Mouse (Mus musculus) forebrain, embryonic 10.5 days (tissue): Measurements from ENCODE around the gene Tpbgl. TPM values are rescaled to one million over a fixed set of nuclear protein-coding genes. Genes with fewer than 3 reads are reported as not detected.

Experiments
- DNase-seq: peaks from one replicate; pipeline ENCODE4 v3.0.0-alpha.2; 2017; ENCODE audit warnings: low spot score; ENCODE audit errors: extremely low spot score
- H3K27ac ChIP-seq: fragments of 300-500 bp; sonication (generic); 2 replicates; pipeline ENCODE4 v1.5.1; 2016; ENCODE audit warnings: mild to moderate bottlenecking
- H3K27me3 ChIP-seq: fragments of 300-500 bp; sonication (generic); 2 replicates; pipeline ENCODE4 v1.6.1; 2016; ENCODE audit warnings: mild to moderate bottlenecking; ENCODE audit not compliant: poor library complexity, severe bottlenecking
- H3K36me3 ChIP-seq: fragments of 300-500 bp; sonication (generic); replicated peaks from 2 replicates; pipeline ENCODE4 v1.6.1; 2016; ENCODE audit warnings: mild to moderate bottlenecking, moderate library complexity
- H3K4me1 ChIP-seq: fragments of 300-500 bp; sonication (generic); 2 replicates; pipeline ENCODE4 v1.6.1; 2016
- H3K4me3 ChIP-seq: fragments of 300-500 bp; sonication (generic); 2 replicates; pipeline ENCODE4 v1.5.1; 2016; ENCODE audit warnings: mild to moderate bottlenecking, moderate library complexity
- H3K9me3 ChIP-seq: fragments of 300-500 bp; sonication (generic); 2 replicates; pipeline ENCODE4 v1.6.1; 2016; ENCODE audit warnings: mild to moderate bottlenecking, moderate library complexity
- WGBS: fragments of 180-500 bp; shearing (Covaris S2); methylation state at CpG from one replicate; pipeline ENCODE4 v1.1.7; 2016; 5-methylcytosine and 5-hydroxymethylcytosine counted together
- polyA plus RNA-seq: library from polyadenylated mRNA; unstranded; fragments of >200 nt; fragmentation: Nextera tagmentation; extraction: Ambion mirVana; gene quantifications from 2 replicates; pipeline ENCODE4 v1.2.1, GENCODE M21; 2016

Tpbgl gene
- polyA plus RNA-seq: 0.07 and 0.10 TPM in 2 replicates

DNA sequence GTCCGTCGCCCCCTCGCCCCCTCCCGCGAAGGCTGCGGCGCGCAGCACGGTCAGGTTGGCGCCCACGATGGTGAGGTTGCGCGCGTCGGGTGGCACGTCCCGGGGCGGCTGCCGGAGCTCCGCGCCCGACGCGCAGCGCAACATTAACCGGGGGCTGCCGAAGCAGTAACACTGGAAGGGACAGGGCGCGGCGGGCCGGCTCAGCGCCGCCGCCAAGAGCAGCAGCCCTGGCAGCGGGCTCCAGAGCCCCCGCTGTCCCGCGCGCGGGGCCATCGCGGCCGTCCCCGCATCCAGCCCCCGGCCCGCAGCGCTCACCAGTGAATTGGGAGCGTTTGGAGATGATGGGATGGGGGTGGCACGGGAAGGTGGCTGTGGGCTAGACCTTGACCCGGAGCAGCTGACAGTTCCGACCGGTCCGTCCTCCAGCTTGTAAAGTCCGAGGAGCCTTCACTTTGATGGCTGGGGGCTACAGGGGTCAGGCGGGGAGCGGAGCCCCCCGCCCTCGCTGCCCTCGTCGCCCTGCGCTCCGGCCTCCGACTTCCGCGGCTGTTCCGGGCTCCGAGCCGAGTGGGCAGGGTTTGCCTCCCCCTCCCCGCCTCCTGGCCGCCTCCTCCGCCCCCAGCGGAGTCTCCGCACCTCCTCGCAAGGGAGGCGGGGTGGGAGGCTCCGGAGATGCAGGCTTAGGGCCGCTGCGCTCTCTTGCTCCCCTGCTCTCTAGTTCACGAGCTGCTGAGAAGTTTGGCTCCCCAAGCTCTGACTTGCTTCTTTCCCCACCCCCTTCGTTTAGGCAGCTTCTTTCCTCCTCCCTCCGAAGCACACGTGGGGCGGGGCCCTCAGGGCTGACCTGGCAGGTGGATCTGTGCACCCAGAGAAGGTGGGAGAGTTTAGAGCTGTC, at the start of gene Tpbgl:
Gene Tpbgl (minus strand): TSS at position 728 of the 895 bp plus-strand sequence.
- no peaks in the 10 kb centered on the region for H3K9me3 ChIP-seq
- peaks cover 100% of the 10 kb centered on the region for H3K27me3 ChIP-seq
- H3K4me3 ChIP-seq: peak within 1 kb of the TSS; percentile 61
- H3K4me1 ChIP-seq: peaks cover 28% of the 10 kb centered on the region
- no peaks in the 10 kb centered on the region for H3K36me3 ChIP-seq
- WGBS: 1% methylated on average over 80 of the region's 83 CpGs
- no peak for DNase-seq
- H3K27ac ChIP-seq: peak within 1 kb of the TSS; percentile 59

- no peaks in the 10 kb centered on the region for H3K36me3 ChIP-seq
- WGBS: 84% methylated on average over 3 of the region's 3 CpGs
- H3K4me1 ChIP-seq: no peaks in the 10 kb centered on the region
- no peak for DNase-seq
- H3K9me3 ChIP-seq: no peaks in the 10 kb centered on the region
- no peak overlapping the region for H3K27ac ChIP-seq
- no peak overlapping the region for H3K4me3 ChIP-seq
- H3K27me3 ChIP-seq: no peaks in the 10 kb centered on the region
Observed at GRCm38 (mm10) chr7:99674890-99675289, 48.0 kb upstream of the Tpbgl start.

- Histone ChIP-seq H3K36me3 (no peaks in the 10 kb centered on the region), H3K4me3 (no peak overlapping the region), H3K9me3 (no peaks in the 10 kb centered on the region), H3K27ac (no peak overlapping the region), H3K4me1 (peaks cover 4% of the 10 kb centered on the region), H3K27me3 (no peaks in the 10 kb centered on the region)
- 90% methylated on average over 5 of the region's 5 CpGs for WGBS
- DNase-seq: no peak
Observed at GRCm38 (mm10) chr7:99674209-99674608, 47.3 kb upstream of the Tpbgl start.

- WGBS: 88% methylated on average over 8 of the region's 8 CpGs
- Histone ChIP-seq H3K4me3 (no peak overlapping the region), H3K27me3 (no peaks in the 10 kb centered on the region), H3K4me1 (peaks cover 13% of the 10 kb centered on the region), H3K9me3 (no peaks in the 10 kb centered on the region), H3K36me3 (no peaks in the 10 kb centered on the region), H3K27ac (no peak overlapping the region)
- no peak for DNase-seq
Observed at GRCm38 (mm10) chr7:99673188-99673587, 46.3 kb upstream of the Tpbgl start.

DNA sequence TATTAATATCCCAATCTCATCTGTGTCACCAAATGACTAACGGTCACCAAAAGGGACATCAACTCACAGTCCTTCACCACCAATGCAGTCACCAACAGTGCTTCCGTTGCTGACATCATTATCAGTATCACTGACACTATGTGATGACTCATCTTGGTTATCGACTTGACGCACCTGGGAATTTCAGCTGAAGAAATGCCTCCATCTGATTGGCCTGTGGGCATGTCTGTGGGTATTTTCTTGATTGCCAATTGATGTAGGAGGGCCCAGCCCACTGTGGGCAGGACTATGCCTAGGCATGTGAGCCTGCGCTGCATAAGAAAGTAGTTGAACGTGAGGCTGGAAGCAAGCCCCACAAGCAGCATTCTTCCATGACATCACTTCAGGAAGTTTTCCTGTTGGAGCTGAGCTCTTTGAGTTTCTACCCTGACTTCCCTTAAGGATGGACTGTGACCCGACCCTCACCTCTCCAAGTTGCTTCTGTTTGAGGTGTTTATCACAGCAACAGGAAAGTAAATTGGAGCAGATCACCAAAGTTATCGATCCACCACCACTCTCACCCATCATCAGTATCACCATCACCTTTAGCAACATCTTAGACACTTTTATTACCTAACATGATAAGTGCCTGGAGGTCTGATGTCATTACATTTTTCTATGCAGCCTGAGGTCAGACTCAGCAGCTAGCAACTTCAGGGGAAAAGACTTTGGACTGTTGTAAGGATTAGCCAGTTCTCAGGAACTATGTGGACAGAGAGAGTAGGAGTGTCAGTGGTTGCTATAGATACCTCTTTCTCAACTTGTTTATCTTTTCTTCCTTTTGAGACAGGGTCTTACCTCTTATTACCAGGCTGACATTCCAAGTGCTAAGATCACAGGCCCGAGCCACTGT, 44.9 kb upstream of the Tpbgl start:
- H3K36me3 ChIP-seq: no peaks in the 10 kb centered on the region
- H3K27ac ChIP-seq: no peak overlapping the region
- H3K9me3 ChIP-seq: no peaks in the 10 kb centered on the region
- H3K27me3 ChIP-seq: no peaks in the 10 kb centered on the region
- H3K4me3 ChIP-seq: no peak overlapping the region
- DNase-seq: no peak
- H3K4me1 ChIP-seq: peaks cover 13% of the 10 kb centered on the region
- WGBS: 85% methylated on average over 9 of the region's 9 CpGs

GRCm38 (mm10) chr7:99670915-99671314, 44.0 kb upstream of the Tpbgl start:
- 77% methylated on average over 4 of the region's 4 CpGs for WGBS
- H3K27me3 ChIP-seq: no peaks in the 10 kb centered on the region

DNA sequence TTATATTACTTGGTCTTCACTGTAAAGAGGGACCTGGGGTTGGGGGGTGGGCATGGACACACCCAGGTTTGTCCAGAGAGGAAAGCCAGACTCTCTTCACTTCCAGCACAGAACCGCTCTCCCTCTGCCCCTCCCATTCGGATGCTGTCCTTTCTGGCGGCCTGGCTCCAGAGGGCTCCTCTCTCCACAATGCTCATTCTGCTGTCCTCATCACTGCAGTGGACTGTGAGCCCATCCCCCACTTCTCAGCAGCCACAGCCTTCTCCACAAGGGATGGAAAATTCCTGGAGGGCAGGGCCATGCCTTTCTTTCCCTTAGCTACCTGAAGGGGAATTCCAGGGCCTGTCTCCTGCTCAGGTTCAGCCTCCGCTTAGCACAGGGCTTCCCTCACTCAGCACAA, 41.9 kb upstream of the Tpbgl start:
- H3K27me3 ChIP-seq: no peaks in the 10 kb centered on the region
- H3K27ac ChIP-seq: peak overlapping the region; percentile 60; the same call in 1 of the 2 replicates
- no peak overlapping the region for H3K4me3 ChIP-seq
- no peaks in the 10 kb centered on the region for H3K9me3 ChIP-seq
- peaks cover 24% of the 10 kb centered on the region for H3K4me1 ChIP-seq
- 31% methylated on average over 4 of the region's 4 CpGs for WGBS
- no peaks in the 10 kb centered on the region for H3K36me3 ChIP-seq
- no peak for DNase-seq

More at GRCm38 (mm10) chr7:99670915-99671314, 44.0 kb upstream of the Tpbgl start:
- DNase-seq: no peak
- Histone ChIP-seq H3K4me3 (no peak overlapping the region), H3K27ac (no peak overlapping the region), H3K36me3 (no peaks in the 10 kb centered on the region), H3K9me3 (no peaks in the 10 kb centered on the region), H3K4me1 (peaks cover 13% of the 10 kb centered on the region)

DNA sequence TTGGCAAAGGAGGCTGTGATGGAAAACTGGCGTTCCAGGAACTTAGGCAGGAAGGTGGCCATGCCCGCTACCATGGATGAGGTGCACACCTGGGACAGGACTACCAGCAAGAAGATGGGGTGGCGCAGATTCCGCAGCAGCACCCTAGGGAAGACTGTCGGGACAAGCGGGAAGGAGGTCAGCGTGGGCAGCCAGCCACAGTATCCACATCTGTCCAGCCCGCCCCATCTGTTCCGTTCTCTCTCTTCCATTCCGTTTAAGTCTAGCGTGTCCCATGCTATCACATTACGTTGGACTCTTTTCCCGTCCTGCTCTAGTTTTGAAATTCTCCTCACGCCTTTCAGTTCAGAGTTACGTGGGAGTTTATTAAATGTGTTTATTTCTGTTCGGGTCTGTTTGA, 40.2 kb upstream of the Tpbgl start:
- Histone ChIP-seq H3K36me3 (no peaks in the 10 kb centered on the region), H3K27me3 (no peaks in the 10 kb centered on the region), H3K27ac (no peak overlapping the region), H3K9me3 (no peaks in the 10 kb centered on the region), H3K4me1 (peaks cover 24% of the 10 kb centered on the region), H3K4me3 (no peak overlapping the region)
- WGBS: 91% methylated on average over 16 of the region's 16 CpGs
- DNase-seq: no peak

DNA sequence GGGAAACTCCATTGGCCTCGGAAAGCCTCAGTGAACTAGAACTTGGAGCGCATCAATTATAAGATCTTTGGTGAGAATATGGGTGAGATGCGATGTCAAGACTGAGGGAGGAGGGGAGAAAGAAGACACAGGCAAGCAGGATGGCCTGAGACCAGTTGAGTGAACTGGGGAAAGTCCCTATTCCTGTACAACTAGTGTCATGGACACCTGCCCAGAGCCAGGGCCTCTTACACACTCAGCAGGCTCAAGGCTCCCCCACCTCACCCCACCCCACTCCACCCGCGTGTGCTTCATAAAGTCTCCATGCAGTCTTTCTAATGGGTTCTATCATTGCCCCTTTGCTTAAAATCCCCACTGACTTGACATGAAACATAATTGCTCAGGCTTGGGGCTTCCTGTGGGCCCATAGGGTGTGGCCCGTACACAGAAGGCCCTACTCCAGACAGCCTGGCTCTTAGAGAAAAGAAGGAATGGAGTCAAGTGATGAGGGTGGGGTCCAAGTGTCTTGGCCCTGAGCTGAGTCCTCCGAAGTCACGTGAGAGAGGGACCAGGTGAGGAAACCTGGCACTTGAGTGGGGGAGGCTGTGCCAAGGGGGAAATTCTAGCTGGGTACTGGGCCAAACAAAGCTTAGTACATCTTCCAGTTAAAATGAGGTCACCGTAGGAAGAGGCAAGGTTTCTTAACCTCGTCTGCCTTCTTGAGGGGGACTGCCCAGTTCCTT, 39.0 kb upstream of the Tpbgl start:
- Histone ChIP-seq H3K36me3 (no peaks in the 10 kb centered on the region), H3K27ac (no peak overlapping the region), H3K27me3 (no peaks in the 10 kb centered on the region), H3K4me1 (peaks cover 24% of the 10 kb centered on the region), H3K9me3 (no peaks in the 10 kb centered on the region), H3K4me3 (no peak overlapping the region)
- no peak for DNase-seq
- 94% methylated on average over 10 of the region's 10 CpGs for WGBS

GRCm38 (mm10) chr7:99664571-99665485, 37.9 kb upstream of the Tpbgl start:
- no peaks in the 10 kb centered on the region for H3K9me3 ChIP-seq
- 0 out of 2 replicates have a peak overlapping the region, but pooled peaks have one; percentile 30 for H3K27ac ChIP-seq
- DNase-seq: no peak
- peaks cover 24% of the 10 kb centered on the region for H3K4me1 ChIP-seq
- WGBS: 66% methylated on average over 11 of the region's 11 CpGs
- no peaks in the 10 kb centered on the region for H3K27me3 ChIP-seq
- no peak overlapping the region for H3K4me3 ChIP-seq
- H3K36me3 ChIP-seq: no peaks in the 10 kb centered on the region

DNA sequence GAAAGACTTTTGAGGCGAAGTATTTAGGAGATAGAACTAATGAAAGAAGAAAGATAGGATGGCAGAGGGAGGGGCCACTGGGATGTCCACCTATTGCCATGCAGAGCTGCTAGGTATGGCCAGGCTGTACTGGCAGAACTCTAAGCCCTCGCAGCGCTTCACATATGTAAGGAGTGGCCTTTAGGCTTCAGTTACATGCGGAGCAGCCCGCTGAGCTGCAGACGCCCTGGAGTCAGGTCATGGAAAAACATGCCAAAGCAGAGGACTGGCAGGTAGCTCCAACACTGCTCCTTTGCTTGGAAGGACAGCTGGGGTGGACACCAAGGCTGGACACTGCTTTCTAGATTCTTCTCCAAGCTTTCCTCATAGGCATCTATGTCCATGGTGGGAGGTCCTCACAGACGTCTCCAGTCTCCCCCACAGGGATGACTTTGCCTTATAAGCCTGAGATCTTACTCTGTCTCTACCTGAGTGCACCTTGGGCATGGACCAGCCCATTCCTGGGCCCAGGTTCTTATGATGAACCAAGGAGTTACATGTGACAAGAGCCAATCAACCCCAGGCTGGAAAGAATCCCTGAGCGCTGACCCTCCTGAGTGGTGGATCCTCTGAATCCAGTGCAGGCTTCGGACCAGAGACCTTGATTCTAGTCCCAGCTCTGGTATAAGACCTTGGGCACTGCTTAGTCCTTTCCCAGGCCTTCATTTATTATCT, 36.8 kb upstream of the Tpbgl start:
- Histone ChIP-seq H3K27ac (no peak overlapping the region), H3K27me3 (0 out of 2 replicates have a peak, but pooled peaks cover 2% of the 10 kb centered on the region), H3K36me3 (no peaks in the 10 kb centered on the region), H3K4me3 (no peak overlapping the region), H3K4me1 (peaks cover 18% of the 10 kb centered on the region), H3K9me3 (no peaks in the 10 kb centered on the region)
- no peak for DNase-seq
- WGBS: 85% methylated on average over 9 of the region's 9 CpGs
